Mouse (Mus musculus) C2C12 (cell line): ENCODE measurements around the gene Wdfy4. TPM values are rescaled to one million over a fixed set of nuclear protein-coding genes. Genes with fewer than 3 reads are reported as not detected.

Experiments used
- H3K27me3 ChIP-seq: one replicate; pipeline ENCODE4 v1.6.1; 2011; ENCODE audit not compliant: control insufficient read depth, insufficient read depth, insufficient read length
- H3K36me3 ChIP-seq: one replicate; pipeline ENCODE4 v1.6.1; 2011; ENCODE audit not compliant: control insufficient read depth, insufficient read depth
- H3K4me3 ChIP-seq: one replicate; pipeline ENCODE4 v1.5.1; 2011; ENCODE audit warnings: mild to moderate bottlenecking, control low read depth; ENCODE audit not compliant: poor library complexity, insufficient read depth, severe bottlenecking
- H3K79me2 ChIP-seq: one replicate; pipeline ENCODE4 v1.6.1; 2011; ENCODE audit not compliant: control insufficient read depth, insufficient read depth
- H3K79me3 ChIP-seq: one replicate; pipeline ENCODE4 v1.6.1; 2011; ENCODE audit warnings: low read depth, control low read depth
- H3ac ChIP-seq: one replicate; pipeline ENCODE3; 2011; ENCODE audit warnings: low read depth; ENCODE audit not compliant: control insufficient read depth, insufficient read length
- CEBPB ChIP-seq: IDR thresholded peaks from one replicate; pipeline ENCODE4 v1.6.1; 2011; ENCODE audit warnings: low read depth, mild to moderate bottlenecking, control low read depth, moderate library complexity
- CTCF ChIP-seq: IDR thresholded peaks from one replicate; pipeline ENCODE4 v1.5.1; 2011; ENCODE audit not compliant: control insufficient read depth, insufficient read depth, insufficient read length
- FOSL1 ChIP-seq: IDR thresholded peaks from one replicate; pipeline ENCODE4 v1.8.0; 2011; ENCODE audit warnings: mild to moderate bottlenecking, low read length; ENCODE audit not compliant: poor library complexity, insufficient read depth, severe bottlenecking
- MAX ChIP-seq: IDR thresholded peaks from one replicate; pipeline ENCODE4 v1.6.1; 2011; ENCODE audit warnings: mild to moderate bottlenecking, control low read depth
- MYOD1 ChIP-seq: IDR thresholded peaks from one replicate; pipeline ENCODE4 v1.6.1; 2011; ENCODE audit warnings: low read depth; ENCODE audit not compliant: control insufficient read depth, insufficient read length
- MYOG ChIP-seq: IDR thresholded peaks from one replicate; pipeline ENCODE4 v1.6.1; 2011; ENCODE audit not compliant: control insufficient read depth, insufficient read length; ENCODE audit errors: extremely low read depth
- USF1 ChIP-seq: IDR thresholded peaks from one replicate; pipeline ENCODE4 v1.6.1; 2011; ENCODE audit warnings: low read depth, mild to moderate bottlenecking, control low read depth, moderate library complexity
- polyA plus RNA-seq: library from polyadenylated mRNA; unstranded; fragments of >200 nt; fragmentation: generic; extraction: Trizol; gene quantifications from one replicate; pipeline ENCODE4 v1.2.1, GENCODE M21; 2012; ENCODE audit warnings: missing spikeins

Gene Wdfy4
- polyA plus RNA-seq, 1 experiment: 0.01 TPM

- Histone ChIP-seq H3K4me3 (no peak overlapping the region), H3K79me3 (no peaks in the 10 kb centered on the region), H3K27me3 (peaks cover 33% of the 10 kb centered on the region), H3K79me2 (no peaks in the 10 kb centered on the region), H3K36me3 (no peaks in the 10 kb centered on the region), H3ac (no peak overlapping the region)
- TF ChIP-seq MYOD1: no peak
- TF ChIP-seq CTCF: no peak
- no peak for TF ChIP-seq MYOG
- TF ChIP-seq CEBPB: no peak
- TF ChIP-seq FOSL1: no peak
- no peak for TF ChIP-seq USF1
- TF ChIP-seq MAX: no peak
Observed at GRCm38 (mm10) chr14:33180102-33180501, 5.2 kb downstream of the Wdfy4 start.

GRCm38 (mm10) chr14:33175059-33175821, 10.1 kb downstream of the Wdfy4 start:
- no peak overlapping the region for H3K4me3 ChIP-seq
- no peak overlapping the region for H3ac ChIP-seq
- TF ChIP-seq CEBPB (no peak), MYOG (no peak), FOSL1 (no peak), CTCF (no peak), MYOD1 (no peak), MAX (no peak), USF1 (no peak)
- no peaks in the 10 kb centered on the region for H3K36me3 ChIP-seq
- H3K79me3 ChIP-seq: no peaks in the 10 kb centered on the region
- no peaks in the 10 kb centered on the region for H3K79me2 ChIP-seq
- peaks cover 57% of the 10 kb centered on the region for H3K27me3 ChIP-seq

DNA sequence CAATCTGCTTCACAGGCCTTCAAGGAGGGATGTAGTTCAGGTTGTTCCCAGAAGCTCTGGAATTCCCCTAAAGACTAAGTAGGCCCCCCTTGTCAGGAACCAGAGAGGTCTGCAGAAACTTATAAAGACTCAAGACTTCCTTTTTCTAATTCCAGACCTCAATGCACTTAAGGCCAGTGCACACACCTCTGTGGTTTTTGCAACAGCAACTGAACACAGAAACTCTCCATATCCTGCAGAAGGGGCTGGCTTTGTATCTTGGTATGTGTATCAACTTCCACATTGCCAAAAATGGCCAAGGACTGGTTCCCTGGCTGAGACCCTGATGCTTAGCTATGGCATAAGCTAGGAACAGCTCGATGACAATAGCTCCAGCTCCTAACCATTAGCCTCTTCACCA, 13.4 kb downstream of the Wdfy4 start:
- Histone ChIP-seq H3K79me3 (no peaks in the 10 kb centered on the region), H3ac (no peak overlapping the region), H3K36me3 (no peaks in the 10 kb centered on the region), H3K4me3 (no peak overlapping the region), H3K27me3 (peaks cover 66% of the 10 kb centered on the region), H3K79me2 (no peaks in the 10 kb centered on the region)
- no peak for TF ChIP-seq CTCF
- TF ChIP-seq MYOD1: no peak

DNA sequence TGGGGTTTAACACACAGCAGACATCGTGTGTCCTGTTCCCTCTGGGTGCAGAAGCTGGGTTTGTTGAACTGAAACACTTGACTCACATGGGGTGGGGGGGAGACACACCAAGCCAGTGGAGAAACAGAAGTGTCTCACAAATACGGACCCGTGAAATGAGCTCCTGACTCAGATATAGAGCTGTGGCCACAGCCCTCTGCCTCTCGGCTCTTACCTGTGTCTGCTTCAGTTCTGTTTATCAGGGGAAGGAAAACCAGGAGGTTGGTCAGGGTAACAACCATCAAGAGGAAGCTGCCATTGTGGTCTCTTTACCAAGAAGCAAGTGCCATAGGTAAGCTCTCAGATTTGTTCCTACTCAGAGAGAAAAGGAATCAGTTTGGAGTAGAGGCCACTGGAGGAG, 16.6 kb downstream of the Wdfy4 start:
- H3K4me3 ChIP-seq: no peak overlapping the region
- no peaks in the 10 kb centered on the region for H3K36me3 ChIP-seq
- TF ChIP-seq FOSL1: no peak
- no peak for TF ChIP-seq CTCF
- TF ChIP-seq CEBPB: no peak
- TF ChIP-seq MYOD1: no peak
- TF ChIP-seq USF1: no peak
- no peak for TF ChIP-seq MAX
- TF ChIP-seq MYOG: no peak
- no peak overlapping the region for H3ac ChIP-seq
- peaks cover 53% of the 10 kb centered on the region for H3K27me3 ChIP-seq
- no peaks in the 10 kb centered on the region for H3K79me2 ChIP-seq
- no peaks in the 10 kb centered on the region for H3K79me3 ChIP-seq

GRCm38 (mm10) chr14:33162238-33162637, 23.1 kb downstream of the Wdfy4 start:
- no peaks in the 10 kb centered on the region for H3K79me2 ChIP-seq
- no peak for TF ChIP-seq MYOG
- no peak for TF ChIP-seq CEBPB
- TF ChIP-seq MYOD1: no peak
- TF ChIP-seq CTCF: no peak
- no peak for TF ChIP-seq USF1
- TF ChIP-seq MAX: no peak
- TF ChIP-seq FOSL1: no peak
- H3K36me3 ChIP-seq: no peaks in the 10 kb centered on the region
- no peak overlapping the region for H3ac ChIP-seq
- H3K4me3 ChIP-seq: no peak overlapping the region
- no peaks in the 10 kb centered on the region for H3K79me3 ChIP-seq
- H3K27me3 ChIP-seq: peaks cover 54% of the 10 kb centered on the region

DNA sequence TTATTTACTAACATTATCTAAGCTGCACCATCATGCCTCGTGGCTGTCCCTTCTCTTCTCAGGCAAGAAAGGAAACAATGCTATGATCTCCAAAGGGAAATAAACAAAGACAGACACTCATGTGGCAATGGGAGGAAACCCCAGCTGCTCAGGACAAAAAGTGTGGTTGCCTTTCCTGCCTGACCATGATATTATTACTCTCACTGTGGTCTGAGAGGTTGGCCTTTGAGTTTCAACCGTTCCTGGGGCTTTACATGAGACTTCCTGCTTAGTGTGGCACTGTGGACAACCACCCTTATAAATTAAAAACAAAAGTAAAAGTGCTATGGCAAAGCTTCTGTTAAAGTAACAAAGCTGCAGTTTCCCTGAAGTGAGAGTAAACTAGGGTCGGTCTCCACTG, 27.0 kb downstream of the Wdfy4 start:
- Histone ChIP-seq H3K79me3 (no peaks in the 10 kb centered on the region), H3K79me2 (no peaks in the 10 kb centered on the region), H3ac (no peak overlapping the region), H3K4me3 (no peak overlapping the region), H3K36me3 (no peaks in the 10 kb centered on the region), H3K27me3 (peaks cover 65% of the 10 kb centered on the region)
- no peak for TF ChIP-seq MYOD1
- TF ChIP-seq CTCF: no peak
- TF ChIP-seq MAX: no peak
- no peak for TF ChIP-seq CEBPB
- no peak for TF ChIP-seq FOSL1
- no peak for TF ChIP-seq USF1
- no peak for TF ChIP-seq MYOG
